Mouse (Mus musculus): ENCODE results near the gene Itpr1.
A peak's percentile ranks its signal among the peaks of the same experiment; 100 is the strongest.
"Not testable (repeated sequence)": the region's sequence is repeated elsewhere in the genome, so short reads cannot be mapped to it uniquely, and the experiment has no call there.

The Itpr1 gene

DNA sequence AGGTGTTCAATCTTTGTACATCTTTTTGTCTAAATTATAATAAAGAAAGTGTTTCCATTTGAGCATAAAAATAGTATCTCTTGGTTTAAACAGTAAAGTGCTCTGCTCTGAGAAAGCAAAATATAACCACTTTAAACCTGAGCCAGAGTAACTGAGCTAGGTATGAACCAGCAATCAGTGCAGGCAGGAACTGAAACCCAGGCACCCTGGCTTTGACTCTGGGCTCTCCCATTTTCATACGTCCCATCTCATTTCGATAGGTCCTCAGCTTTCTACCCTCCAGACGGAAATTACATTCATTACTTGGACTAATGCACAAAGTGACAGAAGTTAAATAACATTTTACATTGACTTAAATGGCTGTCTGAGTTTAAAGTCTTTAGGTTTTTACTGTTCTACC is 335.5 kb downstream of the Itpr1 start:
- no peak for DNase-seq (ENCODE audit: low read depth)

DNA sequence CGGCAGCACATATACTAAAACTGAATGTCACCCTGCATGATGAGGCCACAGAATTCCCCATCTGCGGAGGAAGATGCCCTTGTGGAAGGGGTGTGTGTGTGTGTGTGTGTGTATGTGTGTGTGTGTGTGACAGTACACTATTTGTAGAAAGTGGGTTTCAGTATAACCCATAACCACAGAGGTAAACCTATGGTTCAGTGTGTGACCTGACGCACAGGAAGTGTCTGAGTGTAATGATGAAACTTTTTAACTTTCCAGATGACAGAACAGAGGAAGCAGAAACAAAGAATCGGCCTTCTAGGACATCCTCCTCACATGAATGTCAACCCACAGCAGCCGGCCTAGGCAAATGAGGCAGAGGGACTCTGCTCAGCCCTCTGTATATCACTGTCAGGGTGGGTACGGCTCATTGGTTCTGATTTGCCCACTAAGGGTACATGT is 336.6 kb downstream of the Itpr1 start:
- DNase-seq (ENCODE audit: low read depth), result no peak

DNA sequence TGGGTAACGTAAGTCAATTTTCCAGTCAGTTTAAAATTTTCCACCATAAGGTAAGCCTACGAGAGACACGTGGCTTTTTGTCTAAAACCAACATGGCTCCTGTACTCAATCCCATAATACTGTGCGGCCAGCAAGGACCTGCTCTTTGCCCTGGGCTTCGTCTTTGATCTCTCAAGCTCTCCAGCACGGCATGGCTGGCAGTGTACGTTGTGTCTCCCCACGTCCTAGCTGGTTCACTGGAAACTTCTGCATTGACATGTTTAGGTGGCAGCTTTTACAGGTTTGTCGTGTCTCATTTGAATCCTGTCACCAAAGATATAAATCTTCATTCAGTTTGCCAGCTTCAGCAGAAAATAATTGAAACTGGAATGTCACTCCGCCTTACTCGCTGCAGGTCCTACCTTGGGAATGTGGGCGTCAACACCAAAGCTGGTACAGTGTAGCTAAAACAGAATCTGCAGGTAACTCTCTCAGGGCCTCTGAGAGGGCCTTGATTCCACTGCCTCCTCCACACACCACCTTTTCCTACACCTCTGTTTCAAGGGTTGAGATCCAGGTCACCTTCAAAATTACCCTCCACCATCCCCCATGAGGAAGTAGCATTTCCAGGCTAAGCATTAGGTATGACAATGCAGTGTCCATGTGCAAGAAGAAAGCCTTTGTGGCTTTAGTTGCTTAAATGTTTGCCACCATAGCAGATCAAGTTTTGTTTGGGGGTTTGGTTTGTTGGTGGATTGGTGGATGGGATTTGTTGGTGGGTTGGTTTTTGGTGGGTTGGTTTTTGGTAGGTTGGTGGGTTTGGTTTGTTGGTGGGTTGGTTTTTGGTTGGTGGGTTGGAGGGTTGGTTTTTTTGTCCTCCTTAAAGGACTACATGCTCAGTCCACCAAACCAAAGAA is 339.1 kb downstream of the Itpr1 start:
- no peak for DNase-seq (ENCODE audit: low read depth)

DNA sequence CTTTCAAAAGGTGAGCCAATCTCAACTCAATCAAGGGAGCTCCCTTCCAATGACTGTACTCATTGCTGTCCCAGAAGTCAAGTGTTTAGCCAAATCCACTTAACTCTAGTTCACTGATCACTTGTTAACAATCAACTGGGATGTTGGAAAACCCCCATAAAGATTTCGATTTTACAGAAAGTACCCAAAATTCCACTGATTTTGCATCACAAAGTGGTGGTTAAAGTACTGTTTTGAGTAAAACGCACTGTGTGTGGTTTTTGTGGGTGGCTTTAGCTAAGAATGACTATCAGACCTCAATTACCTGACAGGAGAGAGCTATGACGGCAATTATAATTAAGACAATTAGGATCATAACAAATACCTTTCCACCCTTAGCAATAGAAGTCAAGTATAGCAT is 340.1 kb downstream of the Itpr1 start:
- DNase-seq (ENCODE audit: low read depth), result no peak

DNA sequence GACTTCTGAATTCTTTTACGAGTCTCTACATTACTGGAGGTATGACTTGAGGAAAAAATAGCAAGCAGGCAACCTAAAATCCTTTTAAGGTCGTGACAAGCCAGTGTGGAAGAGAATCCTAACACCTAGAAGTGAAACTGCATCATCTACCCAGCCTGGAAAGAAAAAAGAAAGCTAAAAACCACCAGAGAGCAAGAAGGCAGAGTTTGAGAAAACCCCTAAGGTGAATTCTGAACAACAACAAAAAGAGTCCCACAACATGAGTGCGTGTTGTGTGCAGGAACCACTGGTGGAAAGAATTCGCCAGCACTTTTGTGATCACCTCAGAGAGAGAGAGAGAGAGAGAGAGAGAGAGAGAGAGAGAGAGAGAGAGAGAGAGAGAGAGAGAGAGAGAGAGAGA is 340.6 kb downstream of the Itpr1 start:
- no peak for DNase-seq (ENCODE audit: low read depth)

DNA sequence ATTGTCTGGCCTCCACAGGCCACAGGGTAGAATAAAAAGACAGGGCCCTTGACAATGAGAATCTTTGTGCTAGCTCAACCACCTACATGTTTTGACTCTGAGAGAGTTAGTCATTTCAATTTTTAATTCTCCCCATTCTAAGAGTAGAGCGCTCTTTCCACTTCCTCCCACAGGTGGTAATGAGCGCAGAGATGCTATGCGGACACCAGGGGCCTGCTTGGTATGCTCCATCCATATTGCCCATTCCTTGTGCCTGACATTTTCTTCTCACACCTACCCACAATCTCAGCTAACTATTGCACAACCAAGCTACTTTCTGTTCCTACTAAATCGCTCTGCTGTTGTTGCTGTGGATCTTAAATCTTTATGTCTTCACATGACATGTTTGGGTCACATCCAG is 341.5 kb downstream of the Itpr1 start:
- DNase-seq (ENCODE audit: low read depth), result no peak

DNA sequence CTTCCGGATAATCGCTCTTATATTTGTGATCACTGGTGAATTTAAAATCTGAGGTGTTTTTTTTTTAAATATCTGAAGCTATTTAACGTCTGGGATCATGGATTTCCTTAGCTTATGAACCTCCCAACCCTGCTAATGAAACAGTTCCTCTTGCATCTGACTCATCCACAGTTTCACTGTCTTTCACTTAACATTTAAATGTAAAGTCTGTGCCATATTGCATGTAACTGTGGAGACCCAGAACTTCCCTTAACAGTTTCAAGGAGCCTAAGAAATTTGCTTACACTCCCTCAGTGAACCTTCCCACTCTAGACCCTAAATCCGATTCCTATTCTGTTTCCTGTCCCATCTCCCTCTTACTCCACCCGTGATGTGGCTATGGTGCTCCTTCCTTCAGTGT is 342.0 kb downstream of the Itpr1 start:
- no peak for DNase-seq (ENCODE audit: low read depth)

DNA sequence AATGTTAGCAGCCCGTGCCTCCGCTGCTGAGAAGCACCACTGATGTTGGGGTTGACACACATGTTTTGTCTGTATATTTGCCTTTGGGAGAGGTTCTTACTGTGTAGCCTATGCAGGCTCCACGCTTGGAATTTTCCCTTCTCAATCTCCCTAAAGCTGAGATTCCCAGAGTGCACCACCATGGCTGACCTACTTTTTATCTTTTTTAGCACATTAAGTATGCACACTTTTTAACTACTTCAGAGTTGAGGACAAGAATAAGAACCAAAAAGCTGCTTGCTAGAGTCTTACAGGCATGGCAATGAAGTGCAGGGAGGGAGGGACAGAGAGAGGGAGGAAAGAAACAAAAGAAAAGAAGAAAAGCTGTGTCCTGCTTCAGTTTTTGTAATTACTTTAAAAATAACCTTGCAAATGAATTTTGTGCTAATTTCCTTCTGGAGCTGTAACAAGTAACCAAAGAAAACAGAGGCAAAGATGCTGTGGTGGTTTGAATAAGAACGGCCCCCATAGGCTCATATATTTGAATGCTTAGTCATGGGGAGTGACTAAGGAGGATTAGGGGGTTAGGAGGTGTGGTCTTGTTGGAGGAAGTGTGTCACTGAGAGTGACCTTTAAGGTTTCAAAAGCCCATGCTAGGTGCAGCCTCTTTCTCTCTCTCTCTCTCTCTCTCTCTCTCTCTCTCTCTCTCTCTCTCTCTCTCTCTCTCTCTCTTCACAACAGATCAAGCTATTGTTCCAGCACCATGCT is 344.9 kb downstream of the Itpr1 start:
- peak; percentile 20 for DNase-seq (ENCODE audit: low read depth)

DNA sequence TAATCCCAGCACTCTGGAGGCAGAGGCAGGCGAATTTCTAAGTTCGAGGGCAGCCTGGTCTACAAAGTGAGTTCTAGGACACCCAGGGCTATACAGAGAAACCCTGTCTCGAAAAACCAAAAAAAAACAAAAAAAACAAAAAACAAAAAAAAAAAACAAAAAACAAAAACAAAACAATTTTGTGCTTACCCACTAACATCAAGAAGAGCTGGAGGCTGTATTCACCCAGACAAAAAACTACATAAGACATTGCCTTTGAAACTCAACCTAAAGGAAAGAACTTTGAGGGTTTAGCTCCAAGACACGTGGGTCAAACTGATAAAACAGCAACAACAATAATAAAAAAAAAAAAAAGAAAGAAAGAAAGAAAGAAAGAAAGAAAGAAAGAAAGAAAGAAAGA is 346.3 kb downstream of the Itpr1 start:
- not testable (repeated sequence) for DNase-seq (ENCODE audit: low read depth)

DNA sequence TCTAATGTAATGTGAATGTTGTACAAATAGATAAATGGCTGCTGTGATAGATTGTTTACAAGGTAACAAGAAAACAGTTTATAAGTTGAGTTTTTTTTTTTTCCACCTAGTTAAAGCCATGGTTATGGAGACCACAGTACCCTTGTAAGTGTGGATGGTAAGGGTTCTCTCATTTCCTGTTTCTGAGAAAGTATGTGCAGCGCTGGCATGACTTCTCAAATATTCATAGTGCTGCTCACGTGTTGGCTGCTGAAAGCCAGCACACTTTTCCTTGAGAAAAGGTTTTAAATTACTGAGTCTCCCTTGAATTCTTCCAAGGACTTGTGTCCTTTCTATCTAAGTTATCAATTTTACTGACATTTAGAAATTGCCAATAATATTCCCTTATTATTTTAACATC is 350.1 kb downstream of the Itpr1 start:
- DNase-seq (ENCODE audit: low read depth), result no peak

DNA sequence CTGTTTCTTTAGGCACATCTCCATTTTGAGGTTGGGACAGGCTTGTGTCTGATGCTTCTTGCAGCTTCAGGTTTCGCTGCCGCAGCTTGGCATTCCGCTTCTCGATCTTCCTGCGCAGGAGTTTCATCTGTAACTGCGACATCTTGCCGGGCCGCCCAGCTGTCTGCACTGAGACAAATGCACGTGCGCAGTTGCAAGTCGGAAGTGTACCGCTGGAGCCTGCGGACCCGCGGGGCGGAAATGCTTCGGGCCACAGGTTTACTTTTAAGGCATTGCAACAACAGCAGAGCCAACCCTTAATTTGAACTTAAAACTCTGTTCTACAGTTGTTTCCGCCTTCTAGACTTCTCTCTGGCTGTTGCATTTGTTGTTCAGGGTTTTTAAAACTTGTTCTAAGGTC is 352.6 kb downstream of the Itpr1 start:
- DNase-seq (ENCODE audit: low read depth), result not testable (repeated sequence)

DNA sequence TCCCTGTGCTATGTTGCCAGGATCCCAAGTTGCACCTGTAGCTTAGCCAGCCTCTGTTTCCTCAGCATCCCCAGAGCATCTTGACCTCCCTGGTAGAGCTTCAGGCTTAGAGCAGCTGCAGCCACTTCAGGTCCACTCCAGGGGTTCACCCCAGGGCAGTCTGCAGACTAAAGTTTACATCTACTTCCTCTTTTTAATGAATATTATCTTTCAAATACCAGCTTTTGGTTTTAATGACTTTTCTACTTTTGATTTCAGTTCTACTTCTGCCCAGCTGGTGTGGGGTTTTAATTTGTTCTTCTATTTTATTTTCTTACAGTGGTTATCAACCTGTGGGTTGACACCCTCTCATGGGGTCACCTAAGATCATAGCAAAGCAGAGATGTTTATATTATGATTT is 353.7 kb downstream of the Itpr1 start:
- DNase-seq (ENCODE audit: low read depth), result no peak

DNA sequence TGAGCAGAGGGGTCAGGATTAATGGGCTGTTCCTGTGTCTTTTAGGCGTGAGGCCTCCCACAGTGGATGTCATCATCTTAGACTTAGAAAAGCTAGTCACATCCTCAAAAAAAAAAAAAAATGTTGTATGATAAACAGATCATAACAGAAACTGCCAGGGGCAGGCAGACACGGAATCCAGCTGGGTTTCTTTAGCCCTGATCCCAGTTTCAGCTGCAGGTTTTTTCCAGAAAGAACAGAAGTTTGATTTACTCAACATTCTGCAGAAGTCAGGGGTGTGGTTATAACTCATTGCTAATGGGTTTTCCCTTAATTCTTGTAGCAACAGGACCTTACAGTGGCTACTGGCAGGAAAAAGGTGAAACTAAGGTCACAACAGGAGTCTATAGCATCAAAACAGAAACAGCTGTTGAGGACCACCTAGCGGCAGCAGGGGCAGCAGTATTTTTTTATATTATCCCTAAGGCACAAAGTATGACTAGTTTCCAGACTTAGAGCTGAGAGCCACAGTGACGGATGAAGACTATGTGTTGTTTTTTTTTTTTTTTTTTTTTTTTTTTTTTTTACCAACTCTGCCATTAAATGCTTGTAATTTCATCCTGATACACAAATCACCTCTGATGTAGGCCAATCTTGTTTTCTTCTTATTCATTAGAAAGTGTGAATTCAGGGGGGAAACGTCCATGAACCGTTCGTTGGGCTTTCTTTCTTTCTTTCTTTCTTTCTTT is 356.7 kb downstream of the Itpr1 start:
- peak; percentile 60 for DNase-seq (ENCODE audit: low read depth)

DNA sequence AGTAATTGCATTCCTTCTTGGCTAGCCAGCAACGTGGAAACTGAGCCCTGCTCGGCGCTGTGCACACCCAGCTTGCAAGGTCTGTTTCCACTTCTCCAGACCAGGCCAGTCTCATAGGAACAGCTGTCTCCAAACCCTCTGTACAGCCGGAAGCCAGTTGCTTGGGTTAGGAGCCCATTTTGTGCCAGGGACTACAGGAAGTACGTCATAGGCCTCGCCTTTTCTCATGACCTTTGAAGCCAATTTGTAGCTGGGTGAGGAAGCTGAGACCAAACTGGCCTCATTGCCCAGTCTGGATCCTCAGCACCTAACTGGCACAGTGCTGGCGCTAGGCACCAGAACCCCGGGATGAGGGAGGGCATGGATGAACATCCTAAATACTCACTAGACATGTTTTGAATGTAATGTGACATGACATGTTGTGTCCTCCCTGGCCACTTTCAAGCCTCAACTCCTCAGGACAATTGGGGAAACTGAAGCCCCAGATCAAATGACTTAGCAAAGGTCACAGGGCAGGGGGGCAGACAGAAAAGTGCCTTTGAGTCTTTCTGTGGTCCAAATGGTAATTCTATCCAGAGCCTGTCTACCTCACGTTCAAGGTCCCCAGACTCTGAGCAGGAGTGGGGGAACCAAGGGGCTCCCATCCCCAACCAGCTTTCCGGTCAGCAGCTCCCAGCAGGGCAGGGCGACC is 357.6 kb downstream of the Itpr1 start:
- DNase-seq (ENCODE audit: low read depth), result peak; percentile 78

DNA sequence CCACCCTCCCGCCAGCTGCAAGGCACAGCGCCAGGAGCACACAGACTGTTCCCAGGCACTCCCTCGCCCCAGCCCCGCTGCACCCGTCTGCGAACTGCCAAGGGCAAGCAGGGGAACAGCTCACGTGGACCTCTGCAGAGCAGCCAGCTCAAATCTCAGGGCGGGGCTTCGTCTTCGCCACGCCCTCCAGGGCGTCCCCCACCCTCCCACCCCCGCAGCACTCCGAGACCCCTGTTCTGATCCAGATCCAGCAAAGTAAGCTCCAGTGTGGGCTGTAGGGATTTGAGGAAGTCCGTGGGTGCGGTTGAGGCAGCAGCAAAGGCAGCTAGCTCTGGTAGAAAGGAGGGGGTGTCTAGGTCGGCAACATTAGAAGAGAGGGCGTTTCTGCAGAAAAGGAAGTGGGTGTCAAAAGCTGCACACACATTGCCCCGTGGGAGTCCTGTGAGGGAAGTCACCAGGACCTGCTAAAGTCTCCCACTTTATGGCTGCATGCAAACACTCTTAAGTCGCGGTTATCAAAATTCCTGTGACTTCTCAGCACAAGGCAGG is 358.2 kb downstream of the Itpr1 start:
- DNase-seq (ENCODE audit: low read depth), result peak; percentile 74

DNA sequence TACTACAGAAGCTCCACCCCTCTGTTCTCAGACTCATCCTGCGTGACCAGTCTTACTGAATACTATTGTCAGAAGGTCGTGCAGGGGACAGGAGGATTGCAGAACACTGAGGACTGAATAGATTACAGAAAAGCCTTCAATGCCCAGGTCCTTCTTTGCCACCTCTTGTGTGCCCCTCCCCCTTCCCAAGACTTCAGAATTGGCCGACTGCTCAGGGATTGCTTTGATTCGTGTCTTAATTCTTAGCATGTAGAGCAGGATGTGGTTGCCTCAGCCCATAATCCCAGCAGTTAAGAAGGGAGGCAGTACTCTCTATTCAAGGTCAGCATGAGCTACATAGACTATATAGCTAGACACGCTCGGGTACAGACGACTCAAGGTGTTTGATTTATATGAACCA is 359.8 kb downstream of the Itpr1 start:
- DNase-seq (ENCODE audit: low read depth), result no peak

DNA sequence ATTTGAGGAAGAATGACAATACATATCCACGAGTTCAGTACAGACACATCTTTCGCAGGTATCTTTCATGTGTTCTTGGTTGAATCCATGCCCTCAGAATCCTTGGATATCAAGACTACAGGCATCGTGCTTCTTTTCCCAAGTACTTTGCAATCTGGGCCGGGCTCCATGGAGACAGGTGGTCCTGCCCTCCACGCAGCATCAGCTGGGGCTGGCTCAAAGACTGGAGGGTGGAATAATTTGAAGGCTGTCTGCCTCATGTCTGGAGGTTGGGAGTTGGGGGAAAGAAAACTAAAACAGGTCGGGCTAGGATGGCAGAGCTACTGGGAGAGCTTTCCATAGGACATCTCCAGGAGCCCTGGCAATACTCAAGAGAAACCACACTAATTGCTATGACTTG is 364.2 kb downstream of the Itpr1 start:
- DNase-seq (ENCODE audit: low read depth), result no peak

DNA sequence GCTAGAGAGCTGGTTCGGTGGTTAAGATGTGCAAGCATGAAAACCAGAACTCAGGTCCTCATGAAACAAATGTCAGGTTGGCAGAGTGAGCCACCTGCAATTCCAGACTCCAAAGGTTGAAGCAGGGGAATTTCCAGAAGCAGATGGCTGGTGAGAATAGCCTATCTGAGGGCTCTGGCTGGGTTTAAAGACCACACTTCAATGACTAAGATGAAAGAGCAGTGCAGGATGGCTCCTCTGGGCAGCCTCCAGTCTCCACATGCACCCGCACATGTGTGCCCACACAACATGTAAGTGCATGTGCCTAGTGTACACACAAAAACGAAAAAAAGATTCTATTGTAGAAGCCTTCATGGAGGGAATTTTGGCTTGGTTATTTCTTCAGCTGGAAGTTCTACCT is 375.5 kb downstream of the Itpr1 start:
- no peak for DNase-seq (ENCODE audit: low read depth)

DNA sequence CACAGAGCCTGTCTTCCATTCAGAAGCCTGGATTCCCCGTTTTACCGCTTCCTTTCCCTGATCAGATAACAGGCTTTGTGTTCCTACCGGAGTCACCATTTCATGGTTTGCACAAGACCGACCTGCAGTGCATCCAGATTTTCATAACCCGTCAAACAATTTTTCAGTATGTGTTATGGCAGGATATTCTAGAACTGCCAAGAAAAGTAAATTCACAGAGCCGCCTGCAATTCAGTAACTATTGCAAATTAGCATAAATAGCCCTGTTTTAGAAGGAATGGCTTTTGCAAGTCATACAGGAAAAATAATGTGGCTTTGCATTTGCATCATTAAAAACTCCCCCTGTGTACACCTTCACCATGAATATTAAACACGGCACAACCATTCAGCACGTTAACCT is 379.3 kb downstream of the Itpr1 start:
- DNase-seq (ENCODE audit: low read depth), result no peak

DNA sequence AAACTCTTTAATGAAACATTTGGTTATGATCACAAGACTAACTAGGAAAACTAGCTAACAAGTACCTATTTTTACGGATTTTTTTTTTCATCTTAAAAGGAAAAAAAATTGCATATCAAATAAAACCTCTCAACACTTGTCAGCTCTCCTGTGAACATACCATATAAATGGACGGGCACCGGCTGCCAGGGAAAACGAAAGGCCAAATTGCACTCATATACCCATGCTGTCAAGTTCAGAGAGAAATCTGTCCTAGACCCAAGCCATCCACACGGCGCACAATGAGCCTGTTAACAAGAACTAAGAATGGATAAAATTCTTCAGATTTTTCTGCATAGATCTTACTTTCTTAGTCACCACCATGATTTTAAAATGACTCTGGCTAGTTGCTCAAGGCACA is 379.7 kb downstream of the Itpr1 start:
- DNase-seq (ENCODE audit: low read depth), result no peak

DNA sequence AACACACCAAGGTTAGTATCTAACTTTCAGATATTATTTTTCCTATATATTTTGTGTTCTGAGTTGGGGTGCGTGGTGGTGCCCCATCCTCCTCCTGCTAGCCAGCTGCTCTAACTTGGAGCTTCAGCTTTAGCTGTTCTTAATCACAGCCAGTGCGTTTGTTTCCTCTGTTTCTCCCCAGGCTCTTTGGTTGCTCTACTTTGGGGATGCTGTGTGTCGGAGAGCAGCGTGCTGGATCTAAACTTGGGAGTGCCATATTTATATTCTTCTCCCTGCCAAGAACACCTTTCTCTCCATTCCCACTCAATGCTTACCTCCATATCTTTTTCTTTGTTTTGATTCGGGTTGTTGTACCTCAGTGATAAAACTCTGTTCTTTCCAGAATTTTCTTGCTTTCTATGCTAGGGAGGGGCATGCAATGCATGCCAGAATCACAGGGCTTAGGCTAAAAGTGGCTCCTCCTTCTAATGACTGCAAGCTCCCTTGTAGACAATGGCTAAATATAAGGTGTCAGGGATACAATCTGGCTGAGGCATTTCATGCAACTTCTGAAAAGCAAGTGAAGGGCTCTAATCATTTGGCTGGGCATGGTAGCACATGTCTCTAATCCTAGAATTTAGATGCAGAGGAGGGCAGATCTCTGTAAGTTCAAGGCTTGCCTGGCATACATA is 381.4 kb downstream of the Itpr1 start:
- DNase-seq (ENCODE audit: low read depth), result no peak

Data from NIH3T3 (cell line).